Mouse (Mus musculus): ENCODE data around the gene Dusp2.
A peak's percentile ranks its signal among the peaks of the same experiment; 100 is the strongest.
"Not testable (repeated sequence)": the region's sequence is repeated elsewhere in the genome, so short reads cannot be mapped to it uniquely, and the experiment has no call there.

Dusp2 gene

DNA sequence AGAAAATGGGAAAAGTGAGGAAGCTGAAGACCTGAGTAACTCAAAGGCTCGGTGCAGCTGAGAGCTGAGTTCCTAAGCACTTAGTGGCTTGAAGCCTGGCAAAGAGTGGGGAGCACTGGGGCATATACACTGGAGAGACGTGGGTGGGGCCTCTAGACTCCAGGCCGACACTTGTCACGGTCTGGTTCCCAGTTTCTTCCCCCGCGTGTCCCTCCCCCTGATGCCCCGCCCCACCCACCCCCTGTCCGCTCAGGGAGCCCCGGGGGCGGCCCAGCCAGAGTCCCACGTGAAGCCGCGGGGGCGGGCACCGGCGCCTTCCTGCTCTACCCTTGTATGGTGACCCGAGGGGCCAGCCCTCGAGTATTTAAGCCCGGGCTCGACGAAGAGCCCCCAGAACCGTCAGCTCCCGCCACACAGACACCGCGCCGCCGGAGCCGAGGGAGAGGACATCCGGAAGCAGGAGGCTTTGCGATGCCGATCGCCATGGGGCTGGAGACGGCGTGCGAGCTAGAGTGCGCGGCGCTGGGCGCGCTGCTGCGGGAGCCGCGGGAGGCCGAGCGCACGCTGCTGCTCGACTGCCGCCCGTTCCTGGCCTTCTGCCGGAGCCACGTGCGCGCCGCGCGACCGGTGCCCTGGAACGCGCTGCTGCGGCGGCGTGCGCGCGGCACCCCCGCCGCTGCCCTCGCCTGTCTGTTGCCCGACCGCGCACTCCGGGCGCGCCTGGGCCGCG, at the start of gene Dusp2:
TSS of gene Dusp2 (plus strand) at position 393 of the 730 bp plus-strand sequence.
- DNase-seq (ENCODE audit: low read depth, low spot score), result peak; percentile 39

DNA sequence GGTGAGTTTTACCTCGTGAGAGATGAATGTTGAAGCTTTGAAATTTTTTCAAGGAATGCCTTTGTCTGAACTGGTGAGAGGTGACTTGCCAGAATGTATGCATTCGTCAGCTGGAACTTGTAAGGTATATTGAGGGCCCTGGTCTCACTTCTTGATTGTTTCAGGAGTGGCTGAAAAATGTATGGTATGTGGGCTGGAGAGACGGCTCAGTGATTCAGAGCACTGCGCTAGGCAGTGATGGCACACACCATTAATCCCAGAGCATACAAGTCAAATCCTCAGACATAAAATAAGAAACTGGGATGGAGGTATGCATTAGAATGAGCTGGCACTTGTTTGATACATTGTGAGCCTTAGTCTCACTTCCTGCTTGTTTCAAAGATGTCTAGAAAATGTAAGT, 43.7 kb upstream of the Dusp2 start:
- no peak for DNase-seq (ENCODE audit: low read depth, low spot score)

DNA sequence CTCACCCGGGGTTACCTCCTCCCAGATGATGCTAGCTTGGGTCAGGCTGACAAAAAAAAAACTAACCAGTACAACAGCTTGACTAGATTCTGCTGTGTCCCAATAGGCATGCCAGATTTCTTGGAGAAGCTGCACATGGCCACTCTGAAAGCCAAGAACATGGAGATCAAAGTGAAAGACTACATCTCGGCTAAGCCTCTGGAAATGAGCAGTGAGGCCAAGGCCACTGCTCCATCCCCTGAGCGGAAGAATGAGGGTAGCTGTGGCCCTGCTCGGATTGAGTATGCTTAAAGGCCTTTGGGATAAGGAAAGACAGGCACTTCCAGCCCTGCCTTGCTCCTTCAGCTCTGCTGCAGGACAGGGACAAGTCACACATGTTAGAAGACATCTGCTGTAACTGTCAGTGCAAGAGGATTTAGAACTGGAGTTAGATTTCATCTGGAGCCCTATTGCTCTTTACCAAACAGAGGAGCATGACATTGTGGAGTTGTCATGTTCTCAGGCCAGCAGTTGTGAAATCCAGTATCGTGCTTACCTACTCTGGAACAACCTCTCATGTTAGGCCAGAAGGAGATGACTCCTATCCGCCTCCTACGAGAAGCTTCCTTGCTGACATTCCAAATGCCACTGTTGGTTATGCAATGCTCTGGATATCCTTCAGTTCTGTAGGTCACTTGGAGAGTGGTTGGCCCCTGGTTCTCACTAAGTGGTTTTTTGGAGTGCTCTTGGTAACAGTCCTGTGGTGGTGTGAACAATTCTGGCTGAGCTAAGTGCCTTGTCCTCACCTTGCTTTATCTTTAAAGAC, 38.8 kb upstream of the Dusp2 start:
- DNase-seq (ENCODE audit: low read depth, low spot score), result no peak

DNA sequence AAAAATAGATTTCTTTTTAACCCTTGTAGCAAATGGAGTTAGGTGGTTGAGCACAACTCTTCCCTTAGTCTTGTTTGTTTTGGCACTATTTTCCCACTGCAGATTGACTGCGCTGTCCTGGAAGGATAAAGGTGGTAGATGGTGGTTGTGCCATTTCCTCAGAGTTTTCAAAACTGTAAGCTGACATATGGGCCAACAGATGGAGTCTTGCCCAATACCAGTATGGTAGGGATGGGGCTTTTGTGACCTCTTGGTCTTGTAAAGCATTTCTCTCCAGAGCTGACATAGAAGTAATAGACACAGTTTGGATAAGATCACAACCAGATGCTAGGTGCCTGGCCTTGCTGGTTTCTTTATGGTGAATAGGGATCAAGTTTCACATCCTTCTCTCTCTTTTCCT, 37.9 kb upstream of the Dusp2 start:
- DNase-seq (ENCODE audit: low read depth, low spot score), result no peak

DNA sequence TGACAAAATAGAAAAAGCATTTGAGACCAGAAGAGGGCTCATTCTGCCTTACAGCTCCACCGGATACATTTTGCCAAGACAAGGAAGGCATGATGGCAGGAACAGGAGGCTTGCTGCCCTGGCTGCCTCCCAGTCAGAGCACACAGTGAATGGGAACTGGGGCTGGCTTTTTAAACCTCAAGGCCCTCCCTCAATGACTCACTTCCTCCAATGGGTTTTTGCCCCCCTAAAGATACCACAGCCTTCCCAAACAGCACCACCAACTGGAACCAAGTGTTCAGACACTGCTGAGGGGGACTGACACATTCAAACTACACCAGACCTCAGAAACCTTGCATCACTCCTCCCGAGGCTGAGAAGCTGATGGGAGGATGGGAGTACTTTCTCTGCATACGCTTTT, 35.3 kb upstream of the Dusp2 start:
- DNase-seq (ENCODE audit: low read depth, low spot score), result no peak

DNA sequence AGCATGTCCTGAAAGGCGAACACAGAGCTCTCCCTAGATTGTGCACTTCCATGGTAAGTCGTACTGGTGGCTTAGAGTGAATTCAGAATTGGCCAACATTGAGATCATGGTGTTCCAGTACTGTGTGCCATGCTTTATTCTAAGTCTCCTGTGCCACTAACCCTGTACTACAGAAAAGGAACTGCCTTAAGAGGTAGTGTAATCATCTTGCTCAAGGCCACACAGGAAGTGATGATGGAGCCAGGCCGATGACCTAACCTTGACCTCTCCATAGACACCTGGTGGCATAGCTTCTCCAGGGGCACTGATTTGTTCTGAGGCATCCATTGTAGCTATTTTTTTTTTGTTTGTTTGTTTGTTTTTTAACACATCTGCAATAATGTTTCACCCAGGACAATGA, 34.1 kb upstream of the Dusp2 start:
- DNase-seq (ENCODE audit: low read depth, low spot score), result no peak

DNA sequence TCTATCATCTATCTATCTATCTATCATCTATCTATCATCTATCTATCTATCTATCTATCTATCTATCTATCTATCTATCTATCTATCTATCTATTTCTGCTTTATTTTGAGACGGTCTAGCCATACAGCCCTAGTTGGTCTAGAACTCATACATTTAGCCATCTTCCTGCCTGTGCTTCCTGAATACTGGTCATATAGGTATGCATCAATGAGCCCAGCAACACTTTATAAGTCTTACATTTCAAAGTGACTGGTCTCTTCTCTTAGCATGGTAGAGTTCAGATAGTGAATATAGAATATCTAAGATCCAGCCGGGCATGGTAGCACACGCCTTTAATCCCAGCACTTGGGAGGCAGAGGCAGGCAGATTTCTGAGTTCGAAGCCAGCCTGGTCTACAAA, 31.8 kb upstream of the Dusp2 start:
- not testable (repeated sequence) for DNase-seq (ENCODE audit: low read depth, low spot score)

DNA sequence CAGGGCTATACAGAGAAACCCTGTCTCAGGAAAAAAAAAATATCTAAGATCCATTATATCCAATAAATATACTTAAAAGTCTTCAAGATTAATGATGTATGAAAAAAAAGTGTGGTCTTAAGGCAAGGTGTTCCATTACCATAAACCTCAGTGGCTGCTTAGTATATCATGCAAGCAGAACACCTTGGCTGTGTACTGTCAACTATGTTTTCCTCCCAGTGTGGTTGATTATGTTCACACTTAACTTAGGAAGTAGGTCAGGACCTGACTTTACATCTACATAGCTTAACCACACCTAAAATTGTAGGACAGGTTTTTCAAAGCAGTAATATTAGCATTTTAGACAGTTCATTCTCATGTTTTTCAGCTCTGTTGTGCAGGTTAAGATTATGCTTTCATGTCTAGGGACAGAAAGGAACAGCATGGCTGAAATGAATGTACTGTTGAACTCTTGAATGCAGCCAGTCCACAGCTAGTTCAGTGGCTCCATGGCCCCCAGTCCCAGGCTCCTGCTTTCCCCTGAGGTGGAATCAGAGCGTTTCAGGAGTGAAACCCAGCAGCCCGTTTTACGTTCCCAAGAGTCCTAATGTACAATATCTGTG, 31.2 kb upstream of the Dusp2 start:
- no peak for DNase-seq (ENCODE audit: low read depth, low spot score)

DNA sequence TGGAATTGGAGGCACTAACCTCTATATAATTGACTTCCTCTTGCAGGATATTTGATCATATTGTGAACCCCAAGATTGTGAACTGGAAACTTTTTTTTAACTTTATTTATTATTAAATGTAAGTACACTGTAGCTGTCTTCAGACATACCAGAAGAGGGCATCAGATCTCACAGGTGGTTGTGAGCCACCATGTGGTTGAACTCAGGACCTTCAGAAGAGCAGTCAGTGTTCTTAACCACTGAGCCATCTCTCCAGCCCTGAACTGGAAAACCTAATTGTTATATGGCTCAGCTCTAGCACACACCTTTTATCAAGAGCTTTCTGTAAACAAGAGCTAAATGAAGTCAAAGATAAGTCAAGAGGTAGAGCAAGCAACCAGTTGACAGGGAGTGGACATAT, 29.8 kb upstream of the Dusp2 start:
- no peak for DNase-seq (ENCODE audit: low read depth, low spot score)

DNA sequence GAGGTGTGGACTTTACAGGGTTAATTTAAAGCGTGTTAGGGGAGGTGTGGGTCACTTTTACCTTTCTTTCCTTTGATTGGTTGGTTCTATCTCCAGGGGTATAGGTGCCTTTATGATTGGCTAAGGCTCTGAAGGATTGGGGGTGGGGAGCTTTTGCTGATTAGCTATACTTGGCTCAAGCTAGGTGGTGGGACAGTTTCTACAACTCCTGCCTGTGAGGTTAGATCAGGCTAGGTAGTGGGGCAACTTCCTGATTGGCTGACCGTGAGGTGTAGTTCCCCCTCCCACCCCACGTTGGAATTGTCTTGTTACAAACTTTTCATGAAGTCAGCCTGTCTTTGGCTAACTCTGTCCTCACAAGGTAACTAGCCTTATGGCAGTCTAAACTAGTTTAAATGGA, 28.8 kb upstream of the Dusp2 start:
- no peak for DNase-seq (ENCODE audit: low read depth, low spot score)

DNA sequence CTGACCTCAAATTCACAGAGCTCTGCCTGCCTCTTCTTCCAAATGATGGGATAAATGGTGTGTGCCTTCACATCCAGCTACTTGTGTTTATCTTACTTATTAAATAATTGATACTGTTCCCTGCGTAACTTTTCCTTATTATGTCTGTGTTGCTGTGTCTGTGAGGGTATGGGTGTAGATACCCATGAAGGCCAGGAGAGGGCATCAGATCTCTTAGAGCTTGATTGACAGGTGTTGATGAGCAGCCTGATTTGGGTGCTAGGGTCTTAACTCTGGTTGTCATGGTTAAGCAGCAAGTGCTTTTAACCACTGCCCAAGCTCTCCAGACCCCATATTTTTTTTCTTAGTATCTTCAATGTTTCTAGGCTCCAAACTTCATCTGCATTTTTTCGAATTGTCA, 27.3 kb upstream of the Dusp2 start:
- no peak for DNase-seq (ENCODE audit: low read depth, low spot score)

DNA sequence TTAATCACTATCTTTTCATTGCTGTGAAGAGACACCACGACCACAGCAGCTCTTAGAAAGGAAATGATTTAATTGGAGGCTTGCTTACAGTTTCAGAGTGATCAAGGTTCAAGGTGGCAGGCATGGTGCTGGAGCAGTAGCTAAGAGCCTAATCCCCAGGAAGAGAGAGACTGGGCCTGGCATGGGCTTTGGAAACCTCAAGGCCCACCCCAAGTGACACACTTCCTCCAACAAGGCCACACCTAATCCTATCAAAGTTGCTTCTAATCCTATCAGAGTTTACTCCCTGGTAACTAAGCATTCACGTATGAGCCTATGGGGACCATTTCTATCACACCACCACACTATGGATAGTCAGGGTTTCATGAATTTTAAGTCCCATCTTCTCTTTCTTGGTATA, 25.7 kb upstream of the Dusp2 start:
- no peak for DNase-seq (ENCODE audit: low read depth, low spot score)

DNA sequence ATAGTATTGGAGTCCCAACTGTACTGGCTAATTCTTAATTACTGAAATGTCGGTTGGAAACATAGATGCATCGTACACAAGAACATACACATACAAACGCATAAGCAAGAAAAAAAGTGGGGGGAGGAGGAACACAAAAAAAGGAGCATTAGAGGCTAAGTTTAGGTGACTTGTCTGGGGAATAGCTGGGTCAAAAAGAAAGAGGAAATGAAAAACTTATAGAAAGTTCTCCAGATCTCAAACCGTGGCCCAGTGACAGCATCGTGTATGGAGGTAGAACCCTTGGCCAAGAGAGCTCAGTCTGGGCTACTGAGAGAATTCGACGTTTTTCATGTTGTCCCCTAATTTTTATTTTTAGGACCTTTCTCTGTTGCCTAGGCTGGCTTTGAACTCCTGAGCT, 25.3 kb upstream of the Dusp2 start:
- DNase-seq (ENCODE audit: low read depth, low spot score), result no peak

DNA sequence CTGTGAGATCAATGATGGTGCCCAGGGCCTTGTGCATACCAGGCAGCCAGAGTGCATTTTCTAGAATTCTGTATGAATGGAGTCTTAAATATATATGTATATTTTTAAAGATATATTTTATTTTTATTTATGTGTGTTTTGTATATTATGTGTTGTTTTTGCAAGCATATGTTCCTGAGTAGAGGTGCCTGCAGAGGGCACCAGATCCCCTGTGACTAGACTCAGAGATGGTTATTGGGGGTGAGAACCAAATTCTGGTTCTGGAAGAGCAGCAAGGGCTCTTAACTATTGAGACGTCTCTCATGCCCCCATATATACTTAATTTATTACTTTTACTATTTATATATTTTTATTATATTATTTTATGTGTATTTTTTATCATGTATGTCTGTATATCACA, 24.8 kb upstream of the Dusp2 start:
- no peak for DNase-seq (ENCODE audit: low read depth, low spot score)

DNA sequence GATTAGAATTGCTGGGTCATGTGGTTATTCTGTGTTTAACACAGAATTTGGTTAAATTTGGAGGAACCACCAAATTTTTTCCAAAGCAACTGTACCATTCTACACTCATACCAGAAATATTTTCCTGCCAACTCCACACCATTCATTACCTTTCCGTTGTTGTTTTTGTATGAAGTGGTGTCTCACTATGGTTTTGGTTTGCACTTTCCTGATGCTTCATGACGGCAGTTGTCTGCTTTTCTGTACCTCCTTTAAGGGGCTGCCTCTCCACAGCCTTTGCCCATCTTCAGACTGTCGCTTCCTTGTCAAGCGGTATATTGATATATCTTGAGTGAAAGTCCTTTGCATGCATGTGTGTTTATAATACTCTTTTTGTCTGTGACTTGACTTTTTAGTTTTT, 23.2 kb upstream of the Dusp2 start:
- DNase-seq (ENCODE audit: low read depth, low spot score), result no peak

DNA sequence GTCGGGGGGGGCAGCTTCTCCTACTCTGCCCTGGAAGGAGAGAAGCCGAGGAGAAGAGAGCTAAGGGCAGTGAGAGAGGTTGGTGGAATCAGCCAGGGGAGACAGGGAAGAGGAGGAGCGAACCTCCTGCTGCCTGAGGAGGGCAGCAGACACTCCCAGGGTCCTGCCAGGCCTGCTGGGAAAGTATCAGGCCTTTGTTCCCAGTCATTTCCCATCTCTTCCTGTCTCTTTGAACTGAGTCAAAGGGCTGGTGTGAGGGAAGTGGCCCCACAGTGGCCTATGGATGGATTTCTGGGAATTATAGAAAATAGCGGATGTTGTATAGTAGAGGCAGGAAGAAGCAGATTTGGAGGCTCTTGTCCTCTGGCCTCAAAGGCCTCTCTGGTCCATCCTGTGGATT, 22.1 kb upstream of the Dusp2 start:
- no peak for DNase-seq (ENCODE audit: low read depth, low spot score)

DNA sequence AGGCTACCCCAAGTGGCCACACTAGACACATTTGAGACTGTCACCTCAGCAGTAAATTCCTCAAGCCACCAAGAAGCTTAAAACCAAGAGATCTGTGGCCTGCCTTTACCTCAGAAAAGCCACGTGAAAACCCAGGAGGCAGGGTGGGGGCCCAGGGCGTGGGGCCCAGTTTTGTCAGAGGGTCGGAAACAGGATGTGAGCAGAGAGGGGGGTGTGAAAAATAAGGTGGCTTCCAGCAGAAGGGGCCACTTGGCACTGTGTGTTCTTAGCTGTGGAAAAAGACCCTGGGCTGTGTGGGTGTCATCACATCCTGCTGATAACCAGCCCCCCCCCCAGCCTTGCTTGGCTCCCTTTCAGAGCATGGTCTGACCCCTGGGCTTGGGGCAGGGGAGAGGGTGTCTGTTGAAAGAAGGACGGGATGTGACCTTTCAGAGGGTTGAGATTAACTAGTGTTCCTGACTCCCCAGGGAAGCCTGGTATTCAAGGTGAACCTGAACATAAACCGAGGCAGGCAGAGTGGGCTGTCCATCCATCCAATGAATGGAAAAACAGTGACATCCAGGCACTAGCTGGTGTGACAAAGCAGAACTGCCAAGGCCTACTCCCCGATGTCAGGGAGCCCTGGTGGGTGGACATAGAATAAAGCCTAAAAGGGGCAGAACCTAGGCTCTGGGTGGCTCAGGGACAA, 21.3 kb upstream of the Dusp2 start:
- DNase-seq (ENCODE audit: low read depth, low spot score), result no peak

DNA sequence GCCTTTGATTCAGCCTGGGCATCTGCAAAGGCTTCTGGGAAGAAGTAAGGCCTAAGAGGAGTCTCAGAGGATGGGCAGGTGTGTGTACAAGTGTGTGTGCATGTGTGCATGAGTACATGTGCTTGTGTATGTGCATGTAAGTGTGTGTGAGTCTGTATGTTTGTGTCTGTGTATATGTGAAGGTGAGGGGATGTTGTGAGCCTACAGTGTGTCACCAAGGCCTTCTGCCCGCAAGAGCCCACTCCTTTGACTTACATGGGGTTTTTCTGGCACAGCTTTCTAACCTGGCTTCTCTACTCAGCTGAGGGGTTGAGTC, 20.8 kb upstream of the Dusp2 start:
- DNase-seq (ENCODE audit: low read depth, low spot score), result no peak

DNA sequence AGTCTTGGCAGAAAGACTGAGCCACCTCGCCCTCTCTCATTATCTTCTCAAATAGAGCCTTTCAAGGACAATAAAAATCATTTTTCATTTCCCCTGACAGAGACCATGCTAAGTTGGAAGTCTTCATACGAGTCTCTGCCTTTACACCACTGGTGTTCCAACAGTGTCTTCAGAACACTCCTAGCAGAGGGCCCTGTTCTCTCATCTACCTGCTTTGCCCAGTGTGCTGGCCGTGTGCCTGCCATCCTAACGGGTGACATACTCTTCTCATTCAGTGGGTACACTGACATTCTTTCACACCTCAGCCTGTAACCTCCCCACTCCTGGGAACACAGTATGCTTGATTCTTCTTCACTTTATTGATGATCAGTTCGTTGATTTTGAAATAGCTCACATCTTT, 19.5 kb upstream of the Dusp2 start:
- no peak for DNase-seq (ENCODE audit: low read depth, low spot score)

DNA sequence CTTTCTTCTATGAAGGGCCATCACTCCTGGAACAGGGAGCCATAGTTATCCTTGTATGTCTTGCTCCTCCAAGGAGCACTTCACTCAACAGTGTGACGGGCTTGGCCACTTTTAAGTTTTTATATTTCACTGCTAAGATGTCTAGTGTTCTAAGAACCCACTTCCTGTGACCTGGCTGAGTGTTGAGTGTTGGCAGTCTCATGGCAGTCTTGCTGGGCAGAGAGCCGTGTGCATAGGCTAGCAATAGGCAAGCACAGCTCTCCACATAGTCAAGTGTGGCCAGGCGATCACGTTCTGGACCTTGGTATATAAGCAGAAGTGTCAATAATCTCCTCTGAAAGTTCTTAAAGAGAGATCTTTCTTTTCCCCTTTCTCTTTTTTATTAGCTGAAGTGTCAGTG, 17.8 kb upstream of the Dusp2 start:
- DNase-seq (ENCODE audit: low read depth, low spot score), result no peak

DNA sequence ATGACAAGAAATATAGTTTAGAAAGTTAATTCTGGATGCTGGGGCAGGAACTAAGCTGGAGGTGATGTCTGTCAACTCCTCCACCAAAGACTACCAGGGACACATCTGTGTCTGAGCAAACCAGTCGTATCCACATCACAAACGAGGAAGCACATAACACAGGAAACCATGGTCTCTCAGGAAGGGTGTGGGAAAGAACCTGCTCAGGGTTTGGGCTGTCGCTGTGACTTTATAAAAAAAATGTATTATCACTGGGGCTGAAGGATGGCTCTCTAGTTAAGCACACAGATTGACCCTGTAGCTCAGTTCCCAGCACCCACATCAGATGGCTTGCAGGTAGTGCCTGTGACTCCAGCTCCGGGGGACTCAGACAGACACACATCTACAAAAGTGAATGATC, 16.9 kb upstream of the Dusp2 start:
- no peak for DNase-seq (ENCODE audit: low read depth, low spot score)

DNA sequence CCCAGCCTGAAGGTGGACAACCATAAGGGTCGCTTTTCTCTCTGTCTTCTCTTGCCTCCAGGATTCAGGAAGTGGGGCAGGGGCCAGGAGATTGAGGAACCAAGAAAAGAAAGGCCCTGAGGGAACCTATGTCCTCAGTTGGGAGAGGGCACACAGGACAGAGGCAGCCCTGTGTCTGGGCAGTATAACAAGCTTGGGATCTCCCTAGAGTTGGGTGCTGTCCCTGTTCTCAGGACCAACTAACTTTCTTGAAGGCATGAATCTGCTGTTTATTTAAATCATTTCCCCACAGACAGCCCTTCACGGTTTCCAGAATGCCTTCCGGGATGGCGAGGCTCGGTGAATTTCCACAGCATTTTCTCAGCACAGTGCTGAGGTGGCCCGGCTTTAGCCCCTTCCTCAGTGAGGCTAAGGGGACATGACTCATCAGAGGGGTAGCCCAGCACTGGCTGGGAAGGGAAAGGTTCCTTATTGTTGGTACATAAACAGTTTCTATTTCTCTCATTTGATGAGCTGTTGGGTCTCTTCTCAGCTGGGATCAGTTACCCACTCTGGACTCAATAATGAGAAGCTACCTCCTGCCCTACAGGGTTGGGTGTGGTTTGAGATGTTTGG, 13.2 kb upstream of the Dusp2 start:
- DNase-seq (ENCODE audit: low read depth, low spot score), result no peak

Measured in embryo, embryonic 11.5 days (tissue).